Mouse (Mus musculus) forebrain, embryonic 12.5 days (tissue): Measurements from ENCODE around the gene Gm49601. TPM values are rescaled to one million over a fixed set of nuclear protein-coding genes. Genes with fewer than 3 reads are reported as not detected.

Source experiments
- ATAC-seq: fragments of 200-750 bp; cut with Nextera tagmentation; 2 replicates; pipeline ENCODE4 v1.8.0; 2017; ENCODE audit warnings: moderate TSS enrichment; ENCODE audit not compliant: low FRiP score
- H3K27ac ChIP-seq: fragments of 300-500 bp; sonication (generic); 2 replicates; pipeline ENCODE4 v1.5.1; 2016; ENCODE audit warnings: mild to moderate bottlenecking
- H3K27me3 ChIP-seq: fragments of 300-500 bp; sonication (generic); 2 replicates; pipeline ENCODE4 v1.6.1; 2016; ENCODE audit warnings: mild to moderate bottlenecking
- H3K36me3 ChIP-seq: fragments of 300-500 bp; sonication (generic); replicated peaks from 2 replicates; pipeline ENCODE4 v1.6.1; 2016; ENCODE audit warnings: mild to moderate bottlenecking
- H3K4me1 ChIP-seq: fragments of 300-500 bp; sonication (generic); 2 replicates; pipeline ENCODE4 v1.6.1; 2016
- H3K4me2 ChIP-seq: fragments of 300-500 bp; sonication (generic); 2 replicates; pipeline ENCODE4 v1.6.1; 2016; ENCODE audit warnings: mild to moderate bottlenecking, moderate library complexity
- H3K4me3 ChIP-seq: fragments of 300-500 bp; sonication (generic); replicated peaks from 2 replicates; pipeline ENCODE4 v1.5.1; 2016; ENCODE audit warnings: mild to moderate bottlenecking
- H3K9ac ChIP-seq: fragments of 300-500 bp; sonication (generic); 2 replicates; pipeline ENCODE4 v1.6.1; 2016; ENCODE audit warnings: mild to moderate bottlenecking
- H3K9me3 ChIP-seq: fragments of 300-500 bp; sonication (generic); 2 replicates; pipeline ENCODE4 v1.6.1; 2016
- WGBS: fragments of 180-500 bp; shearing (Covaris S2); methylation state at CpG from one replicate; pipeline ENCODE4 v1.1.7; 2016; 5-methylcytosine and 5-hydroxymethylcytosine counted together
- polyA plus RNA-seq: library from polyadenylated mRNA; unstranded; fragments of >200 nt; fragmentation: Nextera tagmentation; extraction: Ambion mirVana; gene quantifications from 2 replicates; pipeline ENCODE4 v1.2.1, GENCODE M21; 2016

Gene Gm49601
- polyA plus RNA-seq, 1 experiment from 2014 or later, result 10.7 TPM

DNA sequence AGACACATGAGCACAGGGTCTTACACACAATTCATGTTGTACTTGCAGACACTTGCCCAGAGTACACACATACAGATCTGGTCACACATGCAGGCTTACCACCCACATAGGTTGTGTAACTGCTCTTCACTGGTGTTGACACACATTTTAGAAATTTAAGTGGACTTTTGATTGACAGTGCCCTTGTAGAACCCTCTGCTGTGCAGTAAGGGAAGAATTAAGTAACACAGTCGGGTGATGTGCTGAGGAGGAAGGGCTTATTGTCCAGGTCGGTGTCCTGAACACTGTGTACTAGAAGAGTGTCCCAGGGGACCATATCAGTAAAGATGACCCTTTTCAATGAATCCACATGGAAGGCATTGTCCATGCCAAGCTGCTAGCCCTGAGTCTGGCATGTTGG, 32.3 kb downstream of the Gm49601 start:
- WGBS, result 81% methylated on average over 2 of the region's 2 CpGs
- Histone ChIP-seq H3K4me1 (peaks cover 17% of the 10 kb centered on the region), H3K9ac (no peak overlapping the region), H3K4me2 (no peak overlapping the region), H3K27ac (no peak overlapping the region), H3K36me3 (no peaks in the 10 kb centered on the region), H3K9me3 (no peaks in the 10 kb centered on the region), H3K4me3 (no peak overlapping the region), H3K27me3 (peaks cover 76% of the 10 kb centered on the region)
- ATAC-seq, result no peak

DNA sequence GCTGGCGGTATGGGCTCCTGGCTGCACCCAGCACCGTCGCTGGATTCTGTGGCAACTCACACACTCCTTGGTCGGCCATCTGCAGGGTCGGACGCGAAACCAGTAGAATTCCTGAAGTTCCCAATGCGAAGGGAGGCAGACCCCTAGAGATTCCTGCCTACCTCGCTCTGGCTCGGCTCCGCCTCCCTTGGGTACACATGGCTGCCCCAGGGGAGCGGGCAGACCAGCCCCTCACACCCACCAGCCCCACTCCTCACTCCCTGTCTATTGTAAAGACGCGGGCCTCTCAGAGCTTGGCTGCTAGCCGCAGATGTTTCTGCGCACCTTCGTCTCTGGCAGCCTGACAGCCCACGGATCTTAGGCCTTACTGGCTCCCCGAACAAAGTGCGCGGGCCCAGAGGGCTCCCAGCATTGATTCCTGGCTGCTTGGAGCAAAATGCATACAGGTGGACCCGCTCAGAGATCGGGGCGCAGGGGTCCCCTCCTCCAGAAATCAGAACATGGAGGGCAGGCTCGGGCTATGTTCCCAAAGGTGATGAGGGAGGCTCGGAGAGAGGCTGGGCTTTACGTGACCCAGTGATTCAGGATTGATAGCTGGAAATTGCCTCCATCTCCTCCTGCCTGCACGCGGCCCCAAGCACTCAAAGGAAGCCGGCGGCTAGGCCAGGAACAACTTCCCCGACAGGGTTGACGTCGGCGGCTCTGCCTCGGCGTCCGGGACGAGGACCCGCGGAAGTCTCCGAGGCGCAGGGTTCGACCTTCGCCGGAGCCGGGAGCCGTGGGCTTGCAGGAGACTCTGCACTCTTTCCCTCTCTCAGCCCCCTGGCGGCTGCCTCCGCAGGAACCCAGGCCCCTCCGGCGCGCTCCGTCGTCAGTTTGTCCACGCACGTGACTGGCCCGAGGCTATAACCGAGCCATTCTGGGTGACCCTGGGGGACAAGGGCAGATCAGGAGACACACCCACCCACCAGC, 34.9 kb downstream of the Gm49601 start:
- no peak for ATAC-seq
- Histone ChIP-seq H3K27me3 (peaks cover 97% of the 10 kb centered on the region), H3K9ac (no peak overlapping the region), H3K4me2 (peak overlapping the region; percentile 39), H3K4me3 (peak overlapping the region; percentile 23), H3K36me3 (no peaks in the 10 kb centered on the region), H3K4me1 (peaks cover 34% of the 10 kb centered on the region), H3K27ac (no peak overlapping the region), H3K9me3 (no peaks in the 10 kb centered on the region)
- WGBS, result under 1% methylated on average over 59 of the region's 59 CpGs

DNA sequence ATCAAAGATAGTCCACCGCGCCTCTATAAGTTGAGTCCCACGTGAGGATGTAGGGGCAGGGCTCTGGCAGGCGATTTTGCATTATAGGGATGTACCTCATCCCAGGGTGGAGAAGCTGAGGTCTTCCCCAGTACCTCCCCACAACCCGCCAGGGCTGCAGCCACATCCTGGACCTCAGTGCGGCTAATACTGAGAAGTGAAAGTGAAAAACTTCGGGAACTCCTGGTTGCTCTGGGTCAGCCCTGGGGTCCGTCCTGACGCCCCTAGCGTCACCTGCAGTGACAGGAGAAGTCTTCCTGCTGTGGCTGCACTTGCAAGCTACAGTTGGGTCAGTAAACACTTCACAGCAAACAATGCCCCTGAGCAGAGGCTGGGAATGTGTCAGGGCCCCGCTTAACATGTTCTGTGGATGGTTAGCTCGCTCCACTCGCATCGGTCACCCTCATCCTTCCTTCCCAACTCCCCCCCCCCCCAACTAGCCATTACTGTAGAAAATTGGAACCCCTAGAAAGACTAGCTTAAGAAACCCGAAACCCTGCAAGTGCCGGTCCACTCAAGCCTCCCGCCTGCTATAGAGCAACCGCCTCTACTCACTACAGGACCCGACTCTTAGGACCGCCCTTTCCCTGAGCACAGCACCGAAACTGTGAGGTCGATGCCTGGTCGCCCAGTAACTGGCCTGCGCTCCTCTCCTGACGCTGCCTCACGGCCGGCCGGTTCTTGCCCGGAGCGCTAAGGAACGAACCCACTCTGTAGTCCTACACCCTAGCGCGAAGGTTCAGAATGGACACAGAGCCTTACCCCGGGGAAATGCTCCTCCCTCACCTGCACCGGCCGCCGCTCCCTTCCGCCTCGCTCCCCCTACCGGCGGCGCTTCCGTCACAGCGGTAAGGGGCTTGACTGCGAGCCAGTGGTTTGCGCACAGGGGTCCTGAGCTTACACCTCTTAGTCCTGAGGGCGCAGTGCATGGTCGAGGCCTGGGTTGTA, 36.1 kb downstream of the Gm49601 start, which contains the start of gene Tbx1:
Gene Tbx1 (minus strand): TSS at position 868 of the 987 bp plus-strand sequence.
- Histone ChIP-seq H3K4me2 (peak within 1 kb of the TSS; percentile 43), H3K27ac (no peak within 1 kb of the TSS), H3K9ac (no peak within 1 kb of the TSS), H3K4me3 (peak within 1 kb of the TSS; percentile 23), H3K36me3 (no peaks in the 10 kb centered on the region), H3K4me1 (peaks cover 43% of the 10 kb centered on the region), H3K9me3 (no peaks in the 10 kb centered on the region), H3K27me3 (peaks cover 97% of the 10 kb centered on the region)
- WGBS, result 2% methylated on average over 48 of the region's 48 CpGs
- 0 out of 2 replicates have a peak, but pooled peaks have one; percentile 12 for ATAC-seq

DNA sequence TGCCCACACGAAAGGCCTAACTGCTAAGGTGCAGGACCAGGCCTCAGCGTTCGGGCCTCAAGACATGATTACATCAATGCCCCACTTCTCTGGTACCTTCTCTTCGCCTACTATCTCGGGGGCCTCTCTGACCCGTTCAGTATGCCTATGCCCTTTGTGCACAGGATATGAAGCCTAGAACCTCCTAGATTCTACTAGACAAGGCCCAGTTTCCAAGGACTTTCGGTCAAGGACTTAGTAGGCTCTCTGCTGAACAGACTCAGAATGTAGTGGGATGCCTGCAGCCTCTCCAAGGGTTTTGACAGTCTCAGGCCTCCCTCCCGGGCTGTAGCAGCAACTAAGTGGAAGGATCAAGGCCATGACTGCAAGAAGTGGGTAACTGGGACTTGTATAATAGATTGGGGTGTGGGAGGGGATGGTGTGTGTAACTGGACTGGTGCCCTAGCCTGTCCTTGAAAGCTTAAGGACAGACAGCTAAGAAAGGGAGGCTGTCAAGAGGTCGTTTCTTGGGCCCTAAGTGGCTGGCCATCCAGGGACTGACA, 37.1 kb downstream of the Gm49601 start:
- 8% methylated on average over 9 of the region's 9 CpGs for WGBS

DNA sequence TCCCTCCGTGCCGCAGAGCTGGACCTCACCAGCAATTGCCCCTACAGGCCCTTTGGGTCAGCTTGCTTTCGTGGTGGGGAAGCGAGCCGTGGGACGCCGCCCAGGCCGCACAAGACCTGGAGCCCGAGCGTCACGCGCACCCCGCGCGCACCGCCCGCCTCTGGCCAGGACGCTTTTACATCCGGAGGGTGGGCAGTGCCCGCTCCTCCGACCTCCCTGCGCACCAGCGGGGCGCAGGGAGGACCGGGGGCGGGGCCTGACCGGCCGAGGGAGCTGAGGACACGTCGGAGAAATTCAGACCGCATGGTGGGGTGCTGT, 37.5 kb downstream of the Gm49601 start:
- Histone ChIP-seq H3K4me2 (no peak overlapping the region), H3K9ac (no peak overlapping the region), H3K9me3 (no peaks in the 10 kb centered on the region), H3K27me3 (peaks cover 98% of the 10 kb centered on the region), H3K4me1 (peaks cover 43% of the 10 kb centered on the region), H3K27ac (no peak overlapping the region), H3K4me3 (peak overlapping the region; percentile 25; the same call in 1 of the 2 replicates), H3K36me3 (no peaks in the 10 kb centered on the region)
- 2% methylated on average over 31 of the region's 31 CpGs for WGBS
- ATAC-seq, result no peak

More for the DNA sequence above, 37.1 kb downstream of the Gm49601 start:
- Histone ChIP-seq H3K9me3 (no peaks in the 10 kb centered on the region), H3K27ac (no peak overlapping the region), H3K4me2 (no peak overlapping the region), H3K4me1 (peaks cover 43% of the 10 kb centered on the region), H3K9ac (no peak overlapping the region), H3K27me3 (peaks cover 98% of the 10 kb centered on the region), H3K4me3 (peak overlapping the region; percentile 25; the same call in 1 of the 2 replicates), H3K36me3 (no peaks in the 10 kb centered on the region)
- ATAC-seq, result no peak

DNA sequence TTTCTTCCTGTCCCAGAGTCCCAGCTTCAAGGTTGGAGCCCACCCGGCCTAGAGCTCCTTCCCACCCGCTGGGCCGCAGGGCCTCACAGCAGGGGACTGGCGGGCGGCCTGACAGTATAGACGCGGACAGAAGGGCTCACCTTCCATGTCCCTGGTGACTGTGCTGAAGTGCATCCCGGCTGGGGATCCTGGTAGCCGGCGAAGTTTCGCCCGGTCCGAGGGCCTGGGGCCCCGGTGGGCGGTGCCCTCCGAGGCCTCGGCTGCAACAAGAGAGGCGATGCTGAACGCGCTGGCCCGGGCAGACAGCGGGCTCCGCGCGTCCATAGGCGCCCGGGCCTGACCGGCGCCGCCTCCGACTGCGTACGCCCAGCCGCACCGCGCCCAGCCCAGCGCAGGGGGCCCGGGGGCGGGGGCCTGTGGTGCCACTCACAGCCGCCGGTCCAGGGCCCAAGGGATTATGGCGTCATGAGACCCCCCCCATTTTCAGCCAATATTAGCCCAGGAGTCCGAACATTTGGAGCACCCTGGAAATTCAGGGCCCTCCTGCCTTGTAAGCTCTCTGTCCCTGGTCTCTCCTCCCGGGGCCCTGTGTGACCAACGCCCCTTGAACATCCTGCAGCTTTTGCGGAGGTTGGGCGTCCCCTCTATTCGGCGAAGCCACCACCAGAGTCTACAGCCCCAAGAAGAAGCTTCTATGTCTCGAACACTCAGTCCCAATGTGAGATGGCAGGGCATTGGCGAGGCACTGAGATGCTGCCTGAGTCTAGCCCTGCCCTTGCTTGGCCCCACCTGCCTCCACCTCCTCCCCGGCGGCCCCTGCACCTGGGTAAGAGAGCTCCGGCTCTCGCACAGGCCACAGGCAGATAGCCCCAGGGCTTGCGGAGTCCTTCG, 38.1 kb downstream of the Gm49601 start:
- H3K9me3 ChIP-seq, result no peaks in the 10 kb centered on the region
- H3K27ac ChIP-seq, result no peak overlapping the region
- H3K9ac ChIP-seq, result no peak overlapping the region
- peaks cover 98% of the 10 kb centered on the region for H3K27me3 ChIP-seq
- ATAC-seq, result 0 out of 2 replicates have a peak, but pooled peaks have one; percentile 25
- peak overlapping the region; percentile 25 for H3K4me3 ChIP-seq
- no peaks in the 10 kb centered on the region for H3K36me3 ChIP-seq
- peak overlapping the region; percentile 41 for H3K4me2 ChIP-seq
- WGBS, result under 1% methylated on average over 57 of the region's 57 CpGs
- peaks cover 43% of the 10 kb centered on the region for H3K4me1 ChIP-seq

DNA sequence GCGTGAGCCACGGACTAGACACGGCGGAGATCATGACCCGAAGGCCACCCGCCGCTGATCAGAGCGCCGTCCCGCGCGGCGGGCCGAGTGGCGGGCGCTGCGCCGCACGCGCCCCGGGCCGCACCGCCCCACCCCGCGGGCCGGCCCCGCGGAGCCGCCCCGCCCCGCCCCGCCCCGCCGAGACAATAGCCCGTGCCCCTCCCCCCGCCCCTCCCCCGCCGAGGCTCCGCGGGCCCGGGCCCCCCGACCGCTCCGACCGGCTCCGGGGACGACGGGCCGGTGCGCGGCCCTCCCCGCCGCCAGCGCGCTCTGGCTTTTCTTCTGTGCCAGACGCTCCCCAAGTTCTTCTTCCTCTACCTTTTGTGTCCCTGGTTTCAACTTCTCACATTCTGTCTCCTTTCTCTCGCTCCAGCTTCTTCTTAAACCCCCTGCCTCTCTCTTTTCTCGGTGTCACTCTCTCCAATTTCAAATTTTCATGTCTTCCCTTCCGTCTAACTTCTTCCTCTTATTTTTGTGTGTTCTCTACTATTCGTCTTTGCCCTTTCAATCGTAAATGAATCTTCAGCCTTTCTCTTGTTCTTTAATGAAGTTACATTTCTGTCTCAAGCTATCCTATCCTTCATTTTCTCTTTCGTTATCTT, 39.2 kb downstream of the Gm49601 start:
- peak overlapping the region; percentile 59 for H3K4me2 ChIP-seq
- no peaks in the 10 kb centered on the region for H3K36me3 ChIP-seq
- WGBS, result under 1% methylated on average over 30 of the region's 62 CpGs
- H3K4me3 ChIP-seq, result peak overlapping the region; percentile 40
- no peak for ATAC-seq
- no peaks in the 10 kb centered on the region for H3K9me3 ChIP-seq
- peaks cover 50% of the 10 kb centered on the region for H3K4me1 ChIP-seq
- H3K9ac ChIP-seq, result peak overlapping the region; percentile 38; the same call in 1 of the 2 replicates
- H3K27ac ChIP-seq, result no peak overlapping the region
- peaks cover 100% of the 10 kb centered on the region for H3K27me3 ChIP-seq

DNA sequence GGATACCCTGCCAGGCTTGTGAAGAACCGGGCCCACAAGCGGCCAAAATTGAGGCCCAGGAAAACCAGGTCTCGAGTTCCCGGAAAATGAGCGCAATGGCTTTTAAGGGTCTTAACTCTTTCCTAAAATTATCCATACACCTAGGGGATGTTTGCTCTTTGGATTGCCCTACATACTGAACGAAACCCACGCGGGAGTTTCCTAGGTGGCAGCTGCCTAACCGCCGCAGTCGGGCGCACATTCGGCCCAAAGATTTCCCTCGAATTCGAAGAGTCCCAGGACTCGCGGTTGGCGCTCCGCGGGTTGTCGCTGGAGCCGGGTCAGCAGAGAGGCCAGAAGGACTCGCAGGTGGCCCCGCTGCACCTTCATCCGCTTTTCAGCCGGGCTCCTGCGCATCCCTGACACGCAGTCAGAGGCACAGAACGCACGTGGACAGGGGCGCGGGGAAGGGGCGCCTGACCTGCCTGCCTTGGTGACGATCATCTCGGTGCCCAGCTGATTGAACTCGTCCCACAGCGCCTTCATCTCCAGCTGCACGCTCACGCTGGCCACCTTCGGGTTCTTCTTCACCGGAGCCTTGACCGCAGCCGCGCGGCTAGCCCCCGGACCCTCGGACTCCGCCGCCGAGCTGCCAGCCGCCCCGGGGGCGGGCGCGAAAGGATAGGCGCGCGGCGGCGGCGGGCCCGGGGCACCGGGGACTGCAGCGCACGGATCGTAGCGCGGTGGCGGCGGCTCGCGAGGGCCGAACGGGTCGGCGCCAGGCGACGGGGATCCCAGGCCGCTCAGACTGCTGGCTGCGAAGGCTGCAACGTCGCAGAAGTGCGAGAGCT, 39.9 kb downstream of the Gm49601 start:
- peak overlapping the region; percentile 59 for H3K4me2 ChIP-seq
- no peak for ATAC-seq
- H3K9me3 ChIP-seq, result no peaks in the 10 kb centered on the region
- peak overlapping the region; percentile 38 for H3K9ac ChIP-seq
- H3K27me3 ChIP-seq, result peaks cover 100% of the 10 kb centered on the region
- H3K4me1 ChIP-seq, result peaks cover 51% of the 10 kb centered on the region
- H3K36me3 ChIP-seq, result no peaks in the 10 kb centered on the region
- H3K4me3 ChIP-seq, result peak overlapping the region; percentile 40
- WGBS, result under 1% methylated on average over 83 of the region's 83 CpGs
- H3K27ac ChIP-seq, result no peak overlapping the region

DNA sequence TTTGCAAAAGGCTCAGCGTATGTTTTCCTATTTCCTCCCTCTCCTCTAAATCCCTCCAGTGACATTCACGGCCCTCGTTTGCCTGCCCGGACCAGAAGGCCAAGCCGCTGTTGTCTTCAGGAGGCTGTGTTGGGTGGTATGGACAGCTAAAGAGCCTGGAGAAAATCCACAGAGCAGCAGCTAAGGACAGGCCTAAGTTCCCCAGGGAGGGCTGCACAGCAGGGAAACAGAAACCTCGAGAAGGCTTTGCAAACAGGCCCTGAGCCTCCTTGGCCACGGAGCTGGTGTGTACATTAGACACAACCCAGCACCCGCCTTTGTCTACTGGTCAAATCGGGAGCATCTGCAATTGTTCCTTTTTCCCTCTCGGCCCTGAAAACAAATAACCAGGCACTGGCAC, 40.6 kb downstream of the Gm49601 start:
- H3K9ac ChIP-seq, result no peak overlapping the region
- H3K27ac ChIP-seq, result no peak overlapping the region
- no peaks in the 10 kb centered on the region for H3K9me3 ChIP-seq
- H3K4me2 ChIP-seq, result peak overlapping the region; percentile 59; the same call in 1 of the 2 replicates
- peaks cover 48% of the 10 kb centered on the region for H3K4me1 ChIP-seq
- ATAC-seq, result no peak
- WGBS, result 2% methylated on average over 10 of the region's 10 CpGs
- H3K36me3 ChIP-seq, result no peaks in the 10 kb centered on the region
- no peak overlapping the region; the same call in 1 of the 2 replicates for H3K4me3 ChIP-seq
- peaks cover 100% of the 10 kb centered on the region for H3K27me3 ChIP-seq

DNA sequence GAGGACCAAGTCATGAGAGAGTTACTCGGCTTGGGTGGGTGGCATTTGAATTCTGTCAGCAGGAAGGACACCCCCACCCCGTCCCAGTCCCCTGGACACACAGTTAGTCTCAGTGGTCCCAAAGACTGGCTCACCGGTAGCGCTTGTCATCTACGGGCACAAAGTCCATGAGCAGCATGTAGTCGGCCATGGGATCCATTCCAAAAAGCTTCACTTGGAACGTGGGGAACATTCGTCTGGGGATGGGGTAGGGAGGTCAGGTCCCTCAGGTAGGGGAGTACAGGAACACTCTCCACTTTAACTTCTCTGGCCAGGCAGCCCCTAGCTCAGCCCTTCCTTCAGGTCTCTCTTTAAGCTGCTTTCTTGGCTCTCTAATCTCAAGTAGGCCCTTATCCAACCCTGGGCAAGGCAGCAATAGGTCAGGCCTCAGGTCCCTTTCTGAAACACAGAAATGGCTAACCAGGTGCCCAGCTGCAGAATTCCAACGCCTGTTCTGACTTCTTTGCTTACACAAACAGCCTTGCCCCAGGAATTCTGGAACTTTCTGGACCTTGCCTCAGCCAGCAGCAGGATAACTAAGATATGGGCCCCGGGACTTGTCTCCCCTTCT, 41.2 kb downstream of the Gm49601 start:
- Histone ChIP-seq H3K4me2 (no peak overlapping the region), H3K4me3 (no peak overlapping the region), H3K4me1 (peaks cover 43% of the 10 kb centered on the region)

More for the DNA sequence above, 41.2 kb downstream of the Gm49601 start:
- WGBS, result 10% methylated on average over 10 of the region's 10 CpGs
- H3K27me3 ChIP-seq, result peaks cover 100% of the 10 kb centered on the region
- no peaks in the 10 kb centered on the region for H3K9me3 ChIP-seq
- no peak for ATAC-seq
- no peak overlapping the region for H3K27ac ChIP-seq
- no peaks in the 10 kb centered on the region for H3K36me3 ChIP-seq
- no peak overlapping the region for H3K9ac ChIP-seq
